8 mouse cellular contexts compared by ENCODE assay signal in genomic region chr6:8446786-8447185, GRCm38 (mm10).
DNase-seq lines count a peak whose midpoint lies in the region; ATAC-seq and TF ChIP-seq lines count a peak whose summit lies in the region.
"Had no signal": no experiment of that assay in that cellular context is flagged by ENCODE, and none has a peak within 500 bp of the region (broad histone marks: within the 10 kb centered on the region; RNA-seq: fewer than 3 reads in every experiment).

No protein-coding gene starts in this region.

- intact Hi-C loops in heart, postnatal 10 days (cut with DNase I) = no loop called here

- peaks cover 6% of the 10 kb centered on the region for H3K4me1 ChIP-seq in forebrain, embryonic 12.5 days
- H3K4me1 ChIP-seq in limb, embryonic 14.5 days (ENCODE audit: control insufficient read depth, insufficient read depth, low read length) = peaks cover 19% of the 10 kb centered on the region
- H3K4me1 ChIP-seq: liver, embryonic 15.5 days had no signal

- H3K27me3 ChIP-seq in forebrain, embryonic 12.5 days = no peaks in the 10 kb centered on the region
- no peaks in the 10 kb centered on the region for H3K27me3 ChIP-seq in limb, embryonic 14.5 days (ENCODE audit: control insufficient read depth, insufficient read depth, low read length)
- H3K27me3 ChIP-seq: liver, embryonic 15.5 days had no signal

- TF ChIP-seq POLR2A in limb, embryonic 14.5 days (IDR thresholded peaks at IDR 0.05; ENCODE audit: borderline replicate concordance, extremely low read depth, insufficient read depth, insufficient read length) = no peak

- H3K4me3 ChIP-seq in forebrain, embryonic 12.5 days (replicated peaks) = no peak overlapping the region
- H3K4me3 ChIP-seq in limb, embryonic 14.5 days (replicated peaks; ENCODE audit: low read length) = no peak overlapping the region
- H3K4me3 ChIP-seq: liver, embryonic 15.5 days had no signal

- no peaks in the 10 kb centered on the region for H3K9me3 ChIP-seq in forebrain, embryonic 12.5 days
- H3K9me3 ChIP-seq in limb, embryonic 14.5 days (ENCODE audit: control insufficient read depth, low read length) = no peaks in the 10 kb centered on the region; the same call in 1 of the 2 replicates
- H3K9me3 ChIP-seq: liver, embryonic 15.5 days had no signal

- 0 out of 2 replicates have a peak overlapping the region, but pooled peaks have one; percentile 13 for H3K27ac ChIP-seq in forebrain, embryonic 12.5 days
- H3K27ac ChIP-seq in limb, embryonic 14.5 days (replicated peaks; ENCODE audit: low read depth, low read length) = peak overlapping the region; percentile 13; the same call in 1 of the 2 replicates
- H3K27ac ChIP-seq: liver, embryonic 15.5 days had no signal

- peak; percentile 42 to 47 for DNase-seq in right cerebral cortex, postnatal 10 days (ENCODE audit: low spot score in 2 of 2)
- DNase-seq in right cerebral cortex, adult 2 months (ENCODE audit: low spot score in 2 of 2) = no peak
- peak; percentile 65 to 71 for DNase-seq in heart, postnatal 10 days
- DNase-seq in limb, embryonic 14.5 days (ENCODE audit: low spot score) = no peak
- DNase-seq in retina, postnatal 1 day = peak; percentile 52
- no peak for DNase-seq in spleen, postnatal 4 days (ENCODE audit: low spot score in 2 of 2)

- WGBS in forebrain, embryonic 12.5 days = 53% methylated on average over 5 of the region's 5 CpGs
- 25% methylated on average over 5 of the region's 5 CpGs for WGBS in limb, embryonic 14.5 days

- no peak overlapping the region for H3K9ac ChIP-seq in forebrain, embryonic 12.5 days
- H3K9ac ChIP-seq in limb, embryonic 14.5 days (ENCODE audit: low read depth, low read length, severe bottlenecking) = no peak overlapping the region
- H3K9ac ChIP-seq: liver, embryonic 15.5 days had no signal

- no peak overlapping the region for H3K4me2 ChIP-seq in forebrain, embryonic 12.5 days
- H3K4me2 ChIP-seq in limb, embryonic 14.5 days (replicated peaks; ENCODE audit: low read depth, low read length, severe bottlenecking) = peak overlapping the region; percentile 10; the same call in 1 of the 2 replicates
- H3K4me2 ChIP-seq: liver, embryonic 15.5 days had no signal

- no peak for ATAC-seq in forebrain, embryonic 12.5 days (ENCODE audit: low FRiP score)
- peak; percentile 55; the same call in 1 of the 2 replicates for ATAC-seq in limb, embryonic 14.5 days (ENCODE audit: low FRiP score, low read depth)

- H3K36me3 ChIP-seq in forebrain, embryonic 12.5 days (replicated peaks) = no peaks in the 10 kb centered on the region
- no peaks in the 10 kb centered on the region for H3K36me3 ChIP-seq in limb, embryonic 14.5 days (ENCODE audit: control insufficient read depth, insufficient read depth, low read length)
- H3K36me3 ChIP-seq: liver, embryonic 15.5 days had no signal

Comparison
In these comparisons a context has a peak if more than half of its experiments do, and no peak if none do; other contexts are left out.
1. DNase-seq: peak in right cerebral cortex, postnatal 10 days (2 of 2), heart, postnatal 10 days (2 of 2) and retina, postnatal 1 day (single experiment); none in right cerebral cortex, adult 2 months (0 of 2), limb, embryonic 14.5 days (single experiment) and spleen, postnatal 4 days (0 of 2).